Mouse (Mus musculus) adrenal gland, postnatal 4 days (tissue): ENCODE measurements at regions not wholly inside any gene's neighbourhood (a gene's known extent, or its start where the extent isn't known, plus 50 kb on each side); places are given as distances from the start of the nearest gene placed in this dataset.

ENCODE experiments used
- DNase-seq, 2 experiments: peaks; one replicate each; pipeline ENCODE4 v3.0.0; 2021 to 2022; ENCODE audit warnings: low spot score in 2 of 2, mixed read lengths in 2 of 2

- DNase-seq: no peak
These were observed 429.1 kb downstream of the Adgrl2 start for GRCm38 (mm10) chr3:148561211-148561610.

GRCm38 (mm10) chr3:148559752-148560460 lies 430.4 kb downstream of the Adgrl2 start:
- DNase-seq: no peak

- DNase-seq: no peak
These were observed 431.7 kb downstream of the Adgrl2 start for GRCm38 (mm10) chr3:148558592-148559157.

DNA sequence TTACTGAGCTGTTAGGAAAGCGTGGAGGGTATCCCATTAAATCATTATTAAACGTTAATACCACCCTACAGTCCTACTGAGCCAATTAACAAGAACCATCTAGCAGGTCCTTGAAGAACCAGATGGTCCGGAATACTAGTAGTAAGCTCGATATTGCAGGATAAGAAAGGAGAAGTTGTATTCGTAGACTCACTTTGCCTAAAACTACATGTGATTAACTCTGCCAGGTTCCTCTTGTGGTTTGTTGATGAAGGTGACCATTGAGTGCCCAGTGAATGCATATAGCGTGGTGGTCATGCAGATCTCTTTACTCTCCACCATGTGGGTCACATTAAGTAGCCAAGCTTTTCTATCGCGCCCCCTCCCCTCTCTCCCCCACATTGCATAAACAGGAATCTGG lies 435.0 kb downstream of the Adgrl2 start:
- no peak for DNase-seq

DNA sequence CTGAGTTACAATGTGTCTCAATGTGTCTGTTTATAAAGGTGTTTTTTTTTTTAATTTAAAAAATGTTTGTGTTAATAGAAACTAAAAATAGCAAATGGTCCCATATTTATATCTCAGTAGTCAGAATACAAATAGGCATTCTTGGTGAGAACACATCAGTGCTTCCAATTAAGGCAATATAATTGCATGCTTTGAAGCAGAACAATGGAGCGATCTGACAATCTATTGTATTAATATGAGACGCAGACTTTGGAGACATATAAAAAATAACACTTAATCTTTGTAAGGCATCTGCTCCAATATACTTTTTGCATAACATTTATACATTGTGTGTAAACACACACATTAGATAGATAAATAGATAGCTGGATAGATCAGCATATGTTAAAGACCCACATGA lies 439.6 kb downstream of the Adgrl2 start:
- DNase-seq: no peak

GRCm38 (mm10) chr3:148544929-148545328 lies 445.4 kb downstream of the Adgrl2 start:
- DNase-seq: no peak

GRCm38 (mm10) chr3:148542217-148542616 lies 448.1 kb downstream of the Adgrl2 start:
- no peak for DNase-seq

GRCm38 (mm10) chr3:148537669-148538271 lies 452.6 kb downstream of the Adgrl2 start:
- no peak for DNase-seq

DNA sequence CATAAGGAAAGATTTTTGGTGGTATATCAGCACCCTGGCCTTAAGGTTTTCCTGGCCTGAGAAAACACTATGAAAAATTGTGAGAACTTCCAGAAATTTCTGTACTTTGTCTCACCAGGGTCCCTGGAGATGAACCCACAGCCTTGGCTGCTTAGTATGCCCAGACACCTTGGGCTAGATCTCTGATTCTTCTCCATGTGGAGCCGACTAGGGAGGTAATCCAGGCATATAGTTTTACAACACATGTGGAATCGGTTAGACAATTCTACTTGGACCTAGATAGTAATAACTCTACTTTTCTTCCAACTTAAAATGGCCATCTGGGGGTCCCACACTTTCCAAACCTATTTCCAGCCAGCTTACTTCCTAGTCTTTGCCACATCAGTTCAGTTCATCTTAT lies 460.5 kb downstream of the Adgrl2 start:
- no peak for DNase-seq

DNA sequence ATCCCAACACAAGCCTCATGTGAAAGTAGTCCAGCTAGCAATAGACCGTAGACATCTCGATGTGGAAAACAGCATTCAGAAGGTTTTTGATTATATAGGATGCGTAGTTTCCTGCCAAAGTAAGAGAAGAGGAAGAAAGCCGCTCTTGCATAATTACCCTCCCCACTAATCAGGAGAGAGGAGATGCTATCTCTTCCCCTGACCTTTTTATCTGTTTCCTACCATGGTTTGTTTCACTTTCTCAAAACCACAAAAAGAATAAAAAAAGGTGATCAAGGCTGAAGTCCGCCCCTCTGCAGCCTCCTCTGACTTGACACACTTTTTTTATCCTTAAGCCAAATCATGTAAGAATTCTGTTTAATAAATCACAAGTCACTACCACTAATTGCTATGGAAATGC lies 480.0 kb downstream of the Adgrl2 start:
- DNase-seq: no peak

DNA sequence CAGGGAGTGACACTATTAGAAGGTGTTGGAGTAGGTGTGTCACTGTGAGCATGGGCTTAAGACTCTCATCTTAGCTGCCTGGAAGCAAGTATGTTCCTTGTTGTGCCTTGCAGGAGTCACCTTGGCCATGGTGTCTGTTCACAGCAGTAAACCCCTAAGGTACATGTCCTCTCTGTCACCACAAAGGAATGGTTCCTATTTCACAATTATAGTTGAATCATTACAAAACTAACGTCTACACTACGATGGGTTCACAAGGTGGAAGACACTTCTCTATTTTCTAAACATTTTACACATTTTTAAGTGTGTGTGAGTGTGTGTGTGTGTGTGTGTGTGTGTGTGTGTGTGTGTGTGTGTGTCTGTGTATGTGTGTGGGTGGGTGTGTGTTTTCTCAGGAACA lies 485.4 kb downstream of the Adgrl2 start:
- DNase-seq: no peak

- no peak for DNase-seq
These were observed 486.9 kb downstream of the Adgrl2 start for GRCm38 (mm10) chr3:148503432-148503831.

- DNase-seq: no peak
These were observed 488.6 kb downstream of the Adgrl2 start for GRCm38 (mm10) chr3:148501801-148502200.

DNA sequence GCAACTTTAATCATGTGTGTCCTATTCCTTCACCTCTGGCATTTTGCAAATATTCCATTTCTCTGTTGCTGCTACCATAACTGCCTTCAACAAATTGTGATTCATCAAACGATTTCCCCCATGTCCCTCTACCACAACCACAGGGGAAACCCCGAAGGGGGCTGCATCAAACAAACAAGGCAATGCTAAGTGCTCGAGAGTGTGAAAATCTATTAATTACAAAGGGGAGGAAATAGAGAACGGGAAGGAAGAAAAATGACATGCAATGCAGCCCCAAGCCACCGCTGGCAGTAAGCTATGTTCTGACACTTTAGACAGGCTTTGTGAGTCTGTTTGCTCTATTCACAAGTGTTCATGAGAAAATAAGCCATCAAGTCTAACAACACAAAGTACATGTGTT lies 493.7 kb downstream of the Adgrl2 start:
- DNase-seq: no peak

DNA sequence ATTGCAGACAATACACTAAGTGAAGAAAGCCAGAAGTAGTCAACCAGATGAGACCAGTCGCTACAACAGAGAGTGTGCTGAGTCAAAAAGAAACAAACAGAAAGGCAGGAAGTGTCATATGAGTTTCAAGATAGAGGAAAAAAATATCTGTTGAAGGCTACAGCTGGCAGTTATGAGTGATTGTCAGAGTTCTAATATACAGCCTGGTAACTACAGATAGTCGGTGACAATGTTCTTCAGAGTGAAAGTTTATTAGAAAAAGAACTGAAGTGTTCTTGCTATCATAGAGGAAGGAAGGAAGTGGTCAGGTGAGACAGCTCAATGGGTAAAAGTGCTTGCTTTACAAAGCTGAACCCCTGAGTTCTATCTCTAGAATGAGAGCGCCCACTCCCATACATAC lies 499.1 kb downstream of the Adgrl2 start:
- DNase-seq: no peak

- no peak for DNase-seq
These were observed 501.2 kb downstream of the Adgrl2 start for GRCm38 (mm10) chr3:148489201-148489600.

DNA sequence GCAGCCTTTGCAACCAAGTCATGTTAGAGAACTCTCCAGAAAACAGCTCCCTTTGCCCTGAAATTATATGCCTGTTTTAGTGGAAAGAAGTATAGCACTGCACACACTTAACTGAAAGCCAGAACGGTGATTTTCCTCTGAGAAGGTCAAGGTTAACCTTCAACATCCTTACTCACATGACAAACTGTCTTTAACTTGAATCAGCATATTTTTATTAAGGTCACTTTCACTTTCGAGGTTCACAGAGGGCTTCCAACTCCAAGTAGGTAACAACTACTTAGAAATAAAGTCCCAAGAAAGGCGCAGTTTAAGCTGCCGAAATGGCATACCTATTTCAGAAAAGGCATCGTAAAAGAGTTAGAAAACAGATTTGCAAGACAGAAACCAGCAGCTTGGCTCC lies 502.4 kb downstream of the Adgrl2 start:
- no peak for DNase-seq

DNA sequence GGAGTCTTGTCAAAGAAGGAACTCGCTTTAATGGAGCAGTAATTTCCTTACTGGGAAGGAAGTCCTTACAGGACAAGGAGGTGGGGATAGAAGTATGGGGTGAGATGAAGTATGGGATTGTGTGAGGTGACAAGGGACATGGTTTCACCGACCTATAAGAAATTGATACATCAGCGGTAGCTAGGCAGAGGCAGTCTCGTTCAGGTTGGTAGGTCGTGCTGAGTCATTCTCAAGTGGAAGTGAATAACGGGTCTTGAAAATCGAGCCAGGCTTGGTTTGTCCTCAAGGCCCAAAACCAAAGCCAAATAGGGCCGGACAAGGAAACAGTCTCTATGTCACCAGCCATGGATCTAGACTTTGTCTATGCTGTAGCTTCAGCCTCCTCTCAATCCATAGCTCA lies 514.5 kb downstream of the Adgrl2 start:
- no peak for DNase-seq

DNA sequence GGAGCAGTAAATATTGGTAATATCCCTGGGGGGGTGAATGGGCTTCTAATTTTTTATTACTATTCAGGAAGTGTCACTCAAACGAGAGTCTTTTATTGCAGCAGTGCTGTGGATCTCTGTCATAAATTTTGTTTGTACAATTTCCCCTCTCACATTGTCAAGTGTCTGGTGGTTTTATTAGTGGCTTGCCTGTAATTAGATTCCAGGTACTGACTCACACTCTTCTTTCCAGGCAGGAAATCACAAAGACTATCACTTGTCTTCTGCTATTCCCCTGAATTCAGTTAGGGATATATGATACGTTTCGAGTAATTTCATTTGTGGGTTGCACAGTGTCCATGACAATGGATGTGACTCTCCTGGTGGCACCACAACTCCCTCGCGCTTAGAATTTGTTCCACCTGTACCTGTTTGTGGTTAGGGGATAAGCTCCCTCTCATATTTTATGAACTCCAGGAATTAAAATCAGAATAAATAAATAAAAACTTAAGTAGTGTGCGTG lies 517.4 kb downstream of the Adgrl2 start:
- DNase-seq: no peak

GRCm38 (mm10) chr3:148465456-148465855 lies 524.9 kb downstream of the Adgrl2 start:
- DNase-seq: no peak

GRCm38 (mm10) chr3:148462791-148463190 lies 527.6 kb downstream of the Adgrl2 start:
- DNase-seq: no peak

DNA sequence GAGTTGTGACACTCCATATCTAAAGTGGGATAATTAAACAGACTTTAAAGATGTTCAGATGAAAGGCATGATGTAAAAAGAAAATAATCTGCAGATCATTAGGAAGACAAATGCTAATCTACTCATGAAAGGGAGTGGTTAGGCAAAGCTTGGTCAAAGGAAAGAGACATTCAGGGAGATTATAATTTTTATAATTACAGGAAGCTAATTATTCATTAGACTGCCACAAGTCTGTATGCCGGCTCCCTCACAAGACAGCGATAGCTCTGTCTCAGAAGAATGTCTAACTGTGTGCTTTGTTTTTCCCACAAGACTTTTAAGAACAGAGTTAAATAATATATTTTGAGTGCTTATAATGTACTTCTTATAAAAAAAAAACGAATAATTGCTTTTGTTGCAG lies 541.5 kb downstream of the Adgrl2 start:
- no peak for DNase-seq

DNA sequence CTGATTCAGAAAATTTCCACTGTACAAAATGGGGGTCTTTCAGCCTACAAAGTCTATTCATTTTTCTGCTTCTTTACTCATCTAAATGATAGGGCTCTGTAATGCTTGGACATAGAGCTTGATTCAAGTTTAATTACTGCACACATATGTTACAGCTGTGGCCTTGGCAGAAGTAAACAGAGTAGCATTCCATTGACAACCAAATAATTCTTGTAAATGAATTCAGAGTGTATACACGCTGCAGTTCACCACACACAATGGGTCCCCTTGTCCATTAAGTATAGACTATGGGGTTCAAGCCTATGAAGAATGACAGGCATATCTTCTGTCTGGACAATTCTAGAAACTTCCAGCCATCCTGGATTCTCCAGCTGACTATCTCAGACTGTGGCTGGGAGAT lies 541.9 kb downstream of the Adgrl2 start:
- no peak for DNase-seq
